Mouse (Mus musculus) stomach, embryonic 14.5 days (tissue): ENCODE measurements around the gene Pde4d. TPM values are rescaled to one million over a fixed set of nuclear protein-coding genes. Genes with fewer than 3 reads are reported as not detected.

ENCODE experiments used
- ATAC-seq: fragments of 200-750 bp; cut with Nextera tagmentation; 2 replicates; pipeline ENCODE4 v1.8.0; 2017; ENCODE audit warnings: low read depth, moderate TSS enrichment; ENCODE audit not compliant: insufficient number of reproducible peaks, insufficient read depth, low FRiP score
- H3K27ac ChIP-seq: fragments of 300-500 bp; sonication (generic); 2 replicates; pipeline ENCODE4 v1.5.1; 2014; ENCODE audit warnings: mild to moderate bottlenecking, low read length, moderate library complexity, mixed read lengths
- H3K27me3 ChIP-seq: fragments of 300-500 bp; sonication (generic); 2 replicates; pipeline ENCODE4 v1.6.1; 2014; ENCODE audit warnings: low read length, control low read depth, mixed read lengths; ENCODE audit not compliant: control insufficient read depth, insufficient read depth
- H3K36me3 ChIP-seq: fragments of 300-500 bp; sonication (generic); 2 replicates; pipeline ENCODE4 v1.6.1; 2014; ENCODE audit warnings: mild to moderate bottlenecking, control low read depth, low read length, moderate library complexity, mixed read lengths; ENCODE audit not compliant: control insufficient read depth, insufficient read depth
- H3K4me1 ChIP-seq: fragments of 300-500 bp; sonication (generic); 2 replicates; pipeline ENCODE4 v1.6.1; 2014; ENCODE audit warnings: low read length, control low read depth, mixed read lengths; ENCODE audit not compliant: control insufficient read depth, insufficient read depth
- H3K4me2 ChIP-seq: fragments of 300-500 bp; sonication (generic); replicated peaks from 2 replicates; pipeline ENCODE4 v1.6.1; 2014; ENCODE audit warnings: low read depth, low read length, control low read depth
- H3K4me3 ChIP-seq: fragments of 300-500 bp; sonication (generic); 2 replicates; pipeline ENCODE4 v1.5.1; 2014; ENCODE audit warnings: low read depth, low read length, control low read depth
- H3K9ac ChIP-seq: fragments of 300-500 bp; sonication (generic); replicated peaks from 2 replicates; pipeline ENCODE4 v1.6.1; 2014; ENCODE audit warnings: low read depth, mild to moderate bottlenecking, control low read depth, low read length, moderate library complexity, mixed read lengths
- H3K9me3 ChIP-seq: fragments of 300-500 bp; sonication (generic); 2 replicates; pipeline ENCODE4 v1.6.1; 2016; ENCODE audit warnings: low read depth, low read length, control low read depth; ENCODE audit not compliant: control insufficient read depth
- WGBS: fragments of 180-500 bp; shearing (Covaris S2); extraction: QIAGEN DNeasy Blood & Tissue Kit; methylation state at CpG from one replicate; pipeline ENCODE4 v1.1.7; 2014; 5-methylcytosine and 5-hydroxymethylcytosine counted together
- polyA plus RNA-seq: library from polyadenylated mRNA; unstranded; fragments of >200 nt; fragmentation: Nextera tagmentation; extraction: Ambion mirVana; gene quantifications from 2 replicates; pipeline ENCODE4 v1.2.1, GENCODE M21; 2014

The Pde4d gene
- polyA plus RNA-seq, 1 experiment from 2014 or later: 29.3 TPM

- Histone ChIP-seq H3K27ac (no peak overlapping the region), H3K4me2 (no peak overlapping the region), H3K9me3 (no peaks in the 10 kb centered on the region), H3K9ac (no peak overlapping the region), H3K36me3 (no peaks in the 10 kb centered on the region), H3K4me1 (no peaks in the 10 kb centered on the region), H3K27me3 (no peaks in the 10 kb centered on the region), H3K4me3 (no peak overlapping the region)
- no peak for ATAC-seq
- 76% methylated on average over 4 of the region's 4 CpGs for WGBS
These were observed 471.4 kb downstream of the Pde4d start for GRCm38 (mm10) chr13:108921146-108921545.

DNA sequence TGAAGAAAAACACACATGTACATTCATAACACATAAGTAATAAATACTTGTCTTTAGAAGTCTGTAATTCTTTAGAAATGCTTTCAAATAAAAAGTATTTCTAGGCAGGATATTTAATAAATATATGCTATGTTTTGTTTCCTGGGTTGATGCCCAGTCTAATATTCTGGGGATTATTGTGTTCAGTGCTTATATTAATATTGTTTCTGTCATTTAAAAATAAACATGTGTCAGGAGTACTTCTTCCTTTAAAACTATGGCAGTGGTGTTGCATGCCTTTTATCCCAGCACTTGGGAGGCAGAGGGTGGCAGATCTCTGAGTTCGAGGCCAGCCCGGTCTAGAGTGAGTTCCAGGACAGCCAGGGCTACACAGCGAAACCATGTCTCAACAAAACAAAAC is 485.1 kb downstream of the Pde4d start:
- no peak overlapping the region for H3K27ac ChIP-seq
- H3K36me3 ChIP-seq: no peaks in the 10 kb centered on the region
- H3K27me3 ChIP-seq: no peaks in the 10 kb centered on the region
- ATAC-seq: no peak
- H3K4me3 ChIP-seq: no peak overlapping the region
- H3K4me2 ChIP-seq: no peak overlapping the region
- 86% methylated on average over 3 of the region's 3 CpGs for WGBS
- no peaks in the 10 kb centered on the region for H3K9me3 ChIP-seq
- no peak overlapping the region for H3K9ac ChIP-seq
- H3K4me1 ChIP-seq: no peaks in the 10 kb centered on the region

GRCm38 (mm10) chr13:108937272-108937671 is 487.5 kb downstream of the Pde4d start:
- Histone ChIP-seq H3K27me3 (no peaks in the 10 kb centered on the region), H3K27ac (no peak overlapping the region), H3K4me2 (no peak overlapping the region), H3K9ac (no peak overlapping the region), H3K4me3 (no peak overlapping the region), H3K36me3 (no peaks in the 10 kb centered on the region), H3K9me3 (no peaks in the 10 kb centered on the region), H3K4me1 (no peaks in the 10 kb centered on the region)
- ATAC-seq: no peak
- WGBS: 64% methylated on average over 2 of the region's 2 CpGs

GRCm38 (mm10) chr13:108952911-108953310 is 503.2 kb downstream of the Pde4d start:
- Histone ChIP-seq H3K4me3 (no peak overlapping the region), H3K9ac (no peak overlapping the region), H3K27me3 (no peaks in the 10 kb centered on the region), H3K4me2 (no peak overlapping the region), H3K27ac (no peak overlapping the region), H3K9me3 (no peaks in the 10 kb centered on the region), H3K4me1 (no peaks in the 10 kb centered on the region), H3K36me3 (no peaks in the 10 kb centered on the region)
- no peak for ATAC-seq
- 97% methylated on average over 1 of the region's 1 CpGs for WGBS

DNA sequence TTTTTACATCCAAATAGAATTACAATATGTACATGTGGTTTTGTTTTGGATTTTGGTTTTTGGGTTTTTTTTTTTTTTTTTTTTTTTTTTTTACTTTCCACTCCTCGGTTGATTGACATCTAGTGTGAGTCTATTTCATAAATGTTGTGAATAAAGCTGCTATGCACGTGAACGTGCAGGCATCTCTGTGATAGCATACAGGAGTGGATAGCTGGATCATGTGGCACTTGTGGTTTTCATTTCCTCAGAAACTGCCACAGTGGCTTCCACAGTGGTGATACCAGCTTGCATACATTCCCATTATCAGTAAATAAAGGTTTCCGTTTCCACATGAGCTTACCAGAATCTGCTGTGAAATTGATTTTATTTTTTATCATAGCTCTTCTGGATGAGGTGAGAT is 506.3 kb downstream of the Pde4d start:
- Histone ChIP-seq H3K27ac (no peak overlapping the region), H3K27me3 (no peaks in the 10 kb centered on the region), H3K4me1 (no peaks in the 10 kb centered on the region), H3K36me3 (no peaks in the 10 kb centered on the region), H3K9ac (no peak overlapping the region), H3K4me3 (no peak overlapping the region), H3K4me2 (no peak overlapping the region), H3K9me3 (no peaks in the 10 kb centered on the region)
- no peak for ATAC-seq
- WGBS: 74% methylated on average over 4 of the region's 4 CpGs

DNA sequence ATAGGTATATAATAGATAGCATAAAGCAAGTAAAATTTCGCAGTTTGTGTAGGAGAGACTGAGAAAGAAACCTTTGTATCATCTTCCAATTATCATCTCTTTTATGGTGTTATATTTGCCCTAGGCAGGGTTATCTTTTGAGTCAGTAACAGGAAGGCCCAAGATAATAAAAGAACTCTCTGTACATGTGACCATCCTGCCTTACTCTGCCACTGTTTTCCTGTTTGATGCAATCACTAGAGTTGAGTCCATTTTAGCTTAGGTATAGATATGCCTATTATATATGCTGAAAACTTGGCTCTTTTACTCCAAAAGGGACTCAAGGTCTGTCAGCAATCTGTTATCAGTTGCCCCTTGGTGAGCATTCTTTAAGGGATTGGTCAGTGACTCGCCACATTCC is 514.3 kb downstream of the Pde4d start:
- Histone ChIP-seq H3K4me3 (no peak overlapping the region), H3K27ac (no peak overlapping the region), H3K9me3 (no peaks in the 10 kb centered on the region), H3K4me1 (no peaks in the 10 kb centered on the region), H3K9ac (no peak overlapping the region), H3K4me2 (no peak overlapping the region), H3K27me3 (no peaks in the 10 kb centered on the region), H3K36me3 (no peaks in the 10 kb centered on the region)
- 78% methylated on average over 2 of the region's 2 CpGs for WGBS
- ATAC-seq: no peak

- Histone ChIP-seq H3K36me3 (no peaks in the 10 kb centered on the region), H3K27ac (no peak overlapping the region), H3K4me3 (no peak overlapping the region), H3K4me1 (no peaks in the 10 kb centered on the region), H3K27me3 (no peaks in the 10 kb centered on the region), H3K4me2 (no peak overlapping the region), H3K9ac (no peak overlapping the region), H3K9me3 (no peaks in the 10 kb centered on the region)
- 91% methylated on average over 1 of the region's 1 CpGs for WGBS
- no peak for ATAC-seq
These were observed 531.4 kb downstream of the Pde4d start for GRCm38 (mm10) chr13:108981144-108981543.

GRCm38 (mm10) chr13:108998739-108999138 is 549.0 kb downstream of the Pde4d start:
- Histone ChIP-seq H3K9ac (no peak overlapping the region), H3K9me3 (no peaks in the 10 kb centered on the region), H3K4me2 (no peak overlapping the region), H3K4me1 (no peaks in the 10 kb centered on the region), H3K27me3 (no peaks in the 10 kb centered on the region), H3K4me3 (no peak overlapping the region), H3K36me3 (no peaks in the 10 kb centered on the region), H3K27ac (no peak overlapping the region)
- 75% methylated on average over 2 of the region's 2 CpGs for WGBS
- no peak for ATAC-seq

DNA sequence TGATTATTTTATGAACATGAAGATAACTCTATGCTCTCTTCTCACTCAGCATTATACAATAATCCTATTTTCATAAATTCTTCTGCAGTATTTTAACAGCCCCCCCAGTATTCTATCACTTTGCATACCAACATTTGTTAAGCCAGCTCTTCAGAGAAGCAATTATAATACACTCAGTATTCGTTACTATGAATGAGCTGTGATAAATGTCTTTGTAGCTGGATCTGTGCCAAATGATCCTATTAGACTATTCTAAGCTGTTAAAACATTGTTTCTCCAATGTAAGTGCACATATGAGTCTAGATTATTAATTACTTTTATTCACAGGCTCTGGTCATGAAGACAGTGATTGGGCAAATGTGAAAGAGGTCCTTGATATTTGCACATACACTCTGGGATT is 575.0 kb downstream of the Pde4d start:
- Histone ChIP-seq H3K4me3 (no peak overlapping the region), H3K27me3 (no peaks in the 10 kb centered on the region), H3K4me1 (no peaks in the 10 kb centered on the region), H3K9me3 (no peaks in the 10 kb centered on the region), H3K4me2 (no peak overlapping the region), H3K36me3 (no peaks in the 10 kb centered on the region), H3K27ac (no peak overlapping the region), H3K9ac (no peak overlapping the region)
- ATAC-seq: no peak
- 32% methylated on average over 1 of the region's 1 CpGs for WGBS
